Mouse (Mus musculus): Measurements from ENCODE around the gene Ptov1.
A peak's percentile ranks its signal among the peaks of the same experiment; 100 is the strongest.

The Ptov1 gene

DNA sequence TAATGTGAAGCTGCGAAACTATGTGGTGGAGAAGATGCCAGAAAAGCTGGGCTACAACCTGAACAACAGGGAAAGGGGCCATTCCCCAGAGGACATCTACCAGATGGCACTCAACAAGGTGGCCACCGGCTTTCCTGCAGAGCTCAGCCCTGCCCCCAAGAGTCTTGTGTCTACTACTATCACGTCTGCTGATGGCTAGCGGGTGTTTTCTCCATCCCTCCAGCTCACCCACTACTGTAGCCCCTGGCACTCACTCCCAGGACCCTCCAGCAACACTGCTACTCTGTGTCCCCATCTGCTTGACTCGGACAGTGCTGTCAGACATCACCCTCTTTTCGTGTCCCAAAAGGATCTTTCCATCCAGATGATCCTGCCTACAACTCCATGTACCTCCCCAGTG, 31.5 kb downstream of the Ptov1 start:
- DNase-seq = no peak

DNA sequence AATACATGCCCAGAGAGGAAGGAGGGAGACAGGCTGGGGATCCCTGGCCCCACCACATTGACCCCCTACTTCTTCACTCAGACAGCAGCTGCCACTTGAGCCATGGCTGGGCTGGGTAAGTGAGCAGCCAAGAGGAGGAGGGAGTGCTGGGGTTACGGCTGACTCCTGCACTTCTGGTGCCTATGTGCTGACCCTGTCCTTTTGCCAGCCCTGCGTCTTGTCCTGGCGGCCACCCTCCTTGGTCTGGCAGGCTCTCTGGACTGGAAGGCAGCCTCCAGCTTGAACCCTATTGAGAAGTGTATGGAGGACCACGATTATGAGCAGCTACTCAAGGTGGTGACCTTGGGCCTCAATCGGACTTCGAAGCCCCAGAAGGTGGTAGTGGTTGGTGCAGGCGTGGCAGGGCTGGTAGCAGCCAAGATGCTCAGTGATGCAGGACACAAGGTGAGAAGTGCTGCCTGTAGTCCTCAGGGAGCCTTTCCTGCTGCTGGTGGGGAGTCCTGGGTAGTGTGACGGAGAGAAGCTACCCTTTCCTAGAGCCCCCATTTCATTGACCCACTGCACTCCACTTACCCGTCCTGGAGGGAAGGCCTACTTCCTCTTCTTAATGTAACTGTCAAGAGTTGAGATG, 33.0 kb downstream of the Ptov1 start:
- DNase-seq = no peak

DNA sequence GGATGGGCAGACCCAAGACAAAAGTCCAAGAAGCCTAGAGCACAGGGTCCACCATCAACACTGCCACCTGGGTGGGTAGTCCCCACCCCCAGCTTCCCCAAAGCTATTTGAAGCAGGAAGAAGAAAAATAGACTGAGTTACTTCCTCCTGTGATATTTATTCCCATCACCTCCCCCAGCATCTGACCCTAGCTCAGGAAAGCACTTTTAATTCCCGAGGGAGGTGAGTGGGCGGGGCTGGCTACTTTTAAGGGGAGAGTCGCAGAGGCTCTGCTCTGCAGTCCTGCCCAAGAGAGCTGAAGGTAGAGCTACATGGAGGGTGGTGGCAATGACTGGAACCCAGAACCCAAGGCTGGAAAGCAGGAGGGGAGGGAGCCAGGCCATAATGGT, 33.6 kb downstream of the Ptov1 start:
- DNase-seq = no peak

DNA sequence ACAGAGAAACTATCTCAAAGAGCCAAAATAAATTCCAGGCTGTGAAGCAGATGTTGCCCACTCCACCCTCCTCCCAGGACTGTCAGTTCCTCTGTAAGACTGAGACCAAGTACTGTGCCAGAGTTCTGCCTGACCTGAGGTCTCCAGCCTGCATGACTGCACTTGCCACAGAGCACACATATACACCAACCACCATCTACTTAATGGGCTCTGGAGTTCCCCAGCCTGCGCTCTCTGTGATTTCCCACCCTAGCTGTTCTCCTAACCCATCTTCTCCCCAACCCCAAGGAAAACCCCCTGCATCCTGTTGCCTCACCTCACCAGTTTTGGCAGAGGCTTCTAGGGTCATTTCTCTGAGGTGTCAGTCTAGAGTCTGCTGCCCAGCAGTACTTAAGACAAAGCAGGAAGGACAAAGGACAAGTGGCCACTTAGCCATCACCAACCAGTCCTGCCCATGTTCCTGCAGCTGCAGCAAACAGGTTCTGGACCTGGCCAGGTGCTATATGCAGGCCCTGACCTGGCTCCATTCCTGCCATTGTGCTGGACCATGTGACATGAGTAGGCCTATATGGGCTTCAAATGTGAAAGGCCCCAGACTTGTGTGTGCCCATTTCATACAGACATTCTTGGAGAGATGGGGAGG, 34.1 kb downstream of the Ptov1 start:
- no peak for DNase-seq

DNA sequence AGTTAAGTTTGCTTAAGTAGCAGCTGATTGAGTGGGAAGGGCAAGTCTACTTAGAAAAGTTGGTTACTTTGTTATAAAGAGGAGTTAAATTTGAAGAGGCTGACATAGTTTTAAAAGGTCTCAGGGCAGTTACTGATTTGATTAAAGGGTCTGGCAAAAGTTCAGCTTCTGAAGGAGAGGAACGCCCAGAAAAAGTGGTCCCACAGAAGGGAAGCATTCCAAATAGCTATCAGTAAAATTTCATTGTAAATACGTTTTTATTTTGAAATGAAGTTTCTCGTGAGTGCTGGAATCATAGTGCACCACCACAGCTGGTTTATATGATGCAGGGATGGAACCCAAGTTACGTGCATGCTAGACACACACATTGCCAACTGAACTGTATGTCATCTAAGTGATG, 36.8 kb downstream of the Ptov1 start:
- no peak for DNase-seq

DNA sequence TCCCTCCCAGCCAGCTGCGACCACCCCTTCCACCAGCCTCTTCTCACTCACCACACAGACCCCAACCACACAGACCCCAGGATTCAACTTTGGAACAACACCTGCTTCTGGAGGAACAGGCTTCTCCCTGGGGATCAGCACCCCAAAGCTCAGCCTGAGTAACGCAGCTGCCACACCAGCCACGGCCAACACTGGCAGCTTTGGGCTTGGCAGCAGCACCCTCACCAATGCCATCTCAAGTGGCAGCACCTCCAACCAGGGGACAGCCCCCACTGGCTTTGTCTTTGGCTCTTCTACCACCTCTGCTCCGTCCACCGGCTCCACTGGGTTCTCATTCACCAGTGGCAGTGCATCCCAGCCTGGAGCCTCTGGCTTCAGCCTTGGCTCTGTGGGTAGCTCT, 40.9 kb downstream of the Ptov1 start:
- no peak for DNase-seq

DNA sequence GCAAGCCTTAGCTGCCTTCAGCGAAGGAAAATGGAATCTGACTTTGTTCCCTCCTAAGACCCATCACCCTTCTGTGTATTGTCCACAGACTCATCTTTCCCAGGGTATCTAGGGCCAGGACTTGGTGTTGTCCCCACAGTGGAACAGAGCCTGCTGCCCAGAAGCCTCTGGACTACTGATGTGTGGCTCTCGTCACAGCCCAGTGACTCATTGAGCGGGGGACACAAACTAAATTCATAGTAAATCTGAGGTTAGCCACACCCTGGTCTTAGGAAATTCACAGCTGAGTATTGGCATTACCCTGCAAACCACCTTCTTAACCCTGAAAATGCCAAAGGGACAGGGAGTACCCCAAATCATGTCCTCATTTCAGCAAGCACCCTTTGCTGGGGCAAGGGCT, 42.8 kb downstream of the Ptov1 start:
- DNase-seq = no peak

DNA sequence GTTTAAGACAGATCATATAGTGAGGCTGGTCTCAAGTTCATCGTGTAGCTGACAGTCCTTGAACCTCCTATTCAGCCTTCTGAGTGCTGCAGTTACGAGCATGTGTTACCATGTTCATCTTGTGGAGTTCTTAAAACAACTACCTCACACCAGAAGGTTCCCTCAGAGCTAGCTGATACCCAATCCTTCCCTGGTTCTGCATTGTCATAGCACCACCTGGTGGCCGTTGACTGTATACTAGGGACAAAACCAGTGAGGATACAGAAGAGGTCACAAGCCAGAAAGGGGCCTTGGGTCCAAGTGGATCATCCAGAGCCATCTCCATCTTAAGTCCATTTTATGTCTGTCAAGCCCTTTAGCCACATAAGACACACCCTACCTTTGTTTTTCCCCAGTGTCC, 44.7 kb downstream of the Ptov1 start:
- peak; percentile 79 for DNase-seq

DNA sequence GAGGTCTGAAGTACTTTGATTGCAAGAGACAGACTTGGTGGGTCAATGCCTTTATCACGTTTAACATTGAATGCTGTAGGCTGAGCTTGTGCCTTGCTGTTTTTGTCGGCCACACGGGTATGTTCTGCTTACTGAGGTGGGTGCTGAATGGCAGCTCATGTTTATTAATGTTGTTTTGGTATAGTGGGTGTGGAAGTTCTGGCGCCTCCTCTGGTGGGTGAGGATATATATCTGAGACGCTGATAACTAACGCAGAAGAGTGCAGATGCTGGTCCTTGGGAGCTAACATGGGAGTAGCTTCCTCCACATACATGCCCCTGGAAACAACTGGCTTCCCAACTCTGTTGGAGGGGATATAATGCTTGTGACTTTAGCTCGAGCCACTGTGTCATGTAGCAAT, 46.2 kb downstream of the Ptov1 start:
- no peak for DNase-seq

DNA sequence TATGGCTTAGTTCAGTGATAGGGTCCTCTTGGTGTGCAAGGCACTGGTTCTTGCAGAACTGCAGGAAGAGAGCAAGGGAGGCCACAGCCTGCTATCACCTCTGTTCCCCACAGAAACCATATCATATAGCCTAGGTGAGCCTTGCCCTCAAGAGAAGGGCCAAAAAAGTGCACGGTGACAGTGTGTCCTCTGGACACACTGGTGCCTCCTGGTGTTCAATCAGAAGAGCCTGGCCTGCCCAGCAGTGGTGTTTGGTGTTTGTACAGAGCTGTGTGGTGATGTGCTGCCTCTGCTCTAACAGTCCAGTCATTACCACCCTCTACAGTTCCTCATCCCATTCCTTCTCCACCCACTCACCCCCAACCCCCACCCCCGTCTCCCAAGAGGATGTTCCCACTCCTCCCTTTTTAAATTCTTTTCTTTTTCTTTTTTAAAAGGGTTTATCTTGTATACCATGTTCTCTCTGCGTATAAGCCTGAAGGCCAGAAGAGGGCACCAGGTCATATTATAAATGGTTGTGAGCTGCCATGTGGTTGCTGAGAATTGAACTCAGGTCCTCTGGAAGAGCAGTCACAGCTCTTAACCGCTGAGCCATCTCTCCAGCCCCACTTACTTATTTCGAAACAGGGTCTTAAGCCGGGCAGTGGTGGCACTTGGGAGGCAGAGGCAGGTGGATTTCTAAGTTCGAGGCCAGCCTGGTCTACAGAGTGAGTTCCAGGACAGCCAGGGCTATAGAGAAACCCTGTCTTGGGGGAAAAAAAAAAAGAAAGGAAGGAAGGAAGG, 47.7 kb downstream of the Ptov1 start:
- no peak for DNase-seq

DNA sequence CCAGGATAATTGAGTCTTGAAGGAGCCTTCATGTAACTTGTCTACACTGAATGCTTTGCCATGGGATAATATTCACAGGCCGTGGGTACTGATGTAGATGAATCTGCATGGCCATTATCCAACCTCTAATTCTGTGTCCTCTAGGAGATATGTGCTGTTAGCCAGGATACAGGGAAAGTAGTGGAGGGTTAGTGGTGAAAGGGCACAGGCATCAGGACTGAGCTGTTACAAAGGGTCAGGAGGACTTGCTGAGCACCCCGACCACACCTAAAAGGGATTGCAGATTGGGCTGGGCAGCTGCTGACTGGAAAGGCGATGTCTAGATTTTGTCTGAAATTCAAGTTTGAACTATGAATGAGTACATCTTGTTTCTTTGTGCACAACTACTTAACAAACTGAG, 49.1 kb downstream of the Ptov1 start:
- DNase-seq = no peak

DNA sequence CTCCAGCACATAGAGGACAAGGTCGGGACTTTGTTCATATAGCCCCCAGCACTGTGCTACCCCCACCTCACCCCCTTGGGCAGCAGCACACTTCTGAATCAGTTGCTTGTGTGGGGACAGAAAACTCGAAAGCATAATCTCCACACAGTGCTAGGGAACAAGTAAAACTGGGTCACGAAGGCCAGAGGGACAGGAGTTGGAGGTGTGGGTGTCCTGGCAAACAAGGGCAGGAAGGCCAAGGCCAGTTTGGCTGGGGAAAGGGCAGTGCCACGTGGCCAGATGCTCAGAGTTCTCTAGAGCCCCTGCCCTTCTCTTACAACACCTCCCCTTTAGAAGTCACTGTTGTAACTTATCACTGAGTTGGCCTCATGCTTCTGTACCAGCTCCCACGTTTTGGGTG, 49.7 kb downstream of the Ptov1 start:
- no peak for DNase-seq

DNA sequence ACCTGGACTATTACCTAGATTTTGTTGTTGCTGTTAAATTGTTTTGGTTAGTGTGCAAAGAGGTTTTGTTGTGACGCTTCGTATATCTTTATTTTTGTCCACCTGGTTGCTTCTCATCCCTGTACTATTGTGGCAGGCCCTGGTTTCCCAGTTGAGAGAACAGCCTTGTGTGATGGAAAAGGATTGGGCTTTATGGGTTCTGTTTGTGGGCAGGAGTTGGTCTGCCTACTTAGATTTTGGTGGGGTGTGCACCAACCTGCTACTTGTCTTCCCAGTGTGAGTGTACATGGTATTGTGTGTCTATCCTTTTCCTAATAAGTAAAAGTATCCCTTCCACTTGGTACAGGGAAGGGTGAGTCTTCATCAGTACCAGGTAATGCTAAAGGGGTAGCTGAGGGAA, 50.2 kb downstream of the Ptov1 start:
- DNase-seq = no peak

DNA sequence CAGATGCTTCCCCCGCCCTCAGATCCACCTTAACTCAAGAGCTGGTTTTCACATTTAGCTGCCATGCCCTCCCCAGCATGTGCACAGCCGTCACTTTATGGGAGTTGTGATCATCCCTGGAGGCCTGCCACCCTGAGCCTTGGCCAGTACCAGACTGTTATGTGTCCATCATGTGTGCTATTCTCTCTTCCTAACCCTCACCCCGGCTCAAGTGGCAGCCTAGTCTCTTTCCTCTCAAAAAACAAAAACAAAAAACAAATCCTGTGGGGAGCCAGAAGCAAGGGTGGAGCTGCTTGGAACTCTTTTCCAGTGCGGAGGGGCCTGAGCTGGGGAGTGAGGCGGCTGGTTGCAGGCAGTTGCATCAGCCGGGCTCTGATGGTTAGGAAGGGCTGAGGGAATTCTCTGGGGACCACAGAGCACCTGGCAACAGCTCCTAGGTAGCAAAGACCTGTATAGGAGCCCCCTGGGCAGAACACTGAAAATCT, 50.8 kb downstream of the Ptov1 start:
- no peak for DNase-seq

DNA sequence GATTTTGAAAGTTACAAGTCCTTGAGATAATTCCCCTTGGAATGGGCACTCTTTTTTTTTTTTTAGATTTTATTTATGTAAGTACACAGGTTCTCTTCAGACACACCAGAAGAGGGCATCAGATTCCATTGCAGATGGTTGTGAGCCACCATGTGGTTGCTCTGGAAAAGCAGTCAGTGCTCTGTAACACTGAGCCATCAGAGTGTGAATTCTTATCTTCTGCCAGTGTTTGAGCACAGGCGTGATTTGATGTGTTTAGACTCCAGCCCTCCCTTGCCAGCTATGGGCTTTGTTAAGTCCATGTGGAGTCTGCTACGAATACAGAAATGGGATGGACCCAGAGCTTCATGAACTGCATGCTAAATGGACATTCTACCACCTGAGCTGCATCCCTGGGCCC, 51.4 kb downstream of the Ptov1 start:
- DNase-seq = no peak

DNA sequence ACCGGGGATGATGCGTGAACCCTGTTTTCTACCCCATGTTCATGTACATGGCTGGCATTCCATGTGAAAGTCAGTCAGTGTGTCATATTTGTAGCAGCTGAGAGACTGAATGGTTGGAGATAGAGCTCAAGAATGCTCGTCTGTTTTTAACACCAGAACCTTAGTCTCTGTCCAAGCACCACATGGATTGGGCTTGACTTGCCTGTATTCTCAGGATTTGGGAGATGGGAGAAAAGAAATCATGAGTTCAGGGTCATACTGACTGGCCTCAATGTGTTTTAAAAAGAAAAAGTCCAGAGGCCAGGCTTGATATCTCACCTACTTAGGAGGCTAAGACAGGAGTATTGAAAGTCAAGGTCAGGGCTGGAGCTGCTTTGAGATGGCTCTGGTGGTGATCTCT, 52.1 kb downstream of the Ptov1 start:
- no peak for DNase-seq

DNA sequence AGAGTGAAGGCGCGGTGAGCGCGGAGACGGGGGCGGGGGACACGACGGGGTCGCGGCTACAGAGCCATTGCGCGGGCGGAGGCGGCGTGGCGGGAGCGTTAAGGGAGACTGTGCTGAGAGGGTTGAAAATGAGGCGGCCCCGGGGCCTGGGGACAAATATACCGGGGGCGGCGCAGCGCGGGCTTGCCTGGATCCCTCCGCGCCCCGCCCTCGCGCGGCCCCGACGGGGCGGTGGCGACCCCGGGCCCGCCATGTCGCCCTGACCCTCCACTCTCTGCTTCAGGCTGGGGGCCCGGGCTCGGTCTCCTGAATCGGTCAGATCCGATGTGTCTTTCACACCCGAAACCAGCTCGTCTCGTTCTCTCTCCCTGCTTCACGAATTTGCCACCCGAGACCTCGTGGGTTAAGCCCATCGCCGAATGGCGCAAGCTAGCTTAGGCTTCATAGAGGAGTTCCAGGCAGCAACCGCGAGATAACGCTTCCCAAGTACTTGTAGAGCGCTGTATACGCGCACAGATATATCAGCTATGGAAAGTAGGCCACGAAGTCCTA, 53.0 kb downstream of the Ptov1 start, which contains the start of gene Atf5:
Atf5 (minus strand) TSS at position 189 of the 552 bp plus-strand sequence.
- DNase-seq = no peak

DNA sequence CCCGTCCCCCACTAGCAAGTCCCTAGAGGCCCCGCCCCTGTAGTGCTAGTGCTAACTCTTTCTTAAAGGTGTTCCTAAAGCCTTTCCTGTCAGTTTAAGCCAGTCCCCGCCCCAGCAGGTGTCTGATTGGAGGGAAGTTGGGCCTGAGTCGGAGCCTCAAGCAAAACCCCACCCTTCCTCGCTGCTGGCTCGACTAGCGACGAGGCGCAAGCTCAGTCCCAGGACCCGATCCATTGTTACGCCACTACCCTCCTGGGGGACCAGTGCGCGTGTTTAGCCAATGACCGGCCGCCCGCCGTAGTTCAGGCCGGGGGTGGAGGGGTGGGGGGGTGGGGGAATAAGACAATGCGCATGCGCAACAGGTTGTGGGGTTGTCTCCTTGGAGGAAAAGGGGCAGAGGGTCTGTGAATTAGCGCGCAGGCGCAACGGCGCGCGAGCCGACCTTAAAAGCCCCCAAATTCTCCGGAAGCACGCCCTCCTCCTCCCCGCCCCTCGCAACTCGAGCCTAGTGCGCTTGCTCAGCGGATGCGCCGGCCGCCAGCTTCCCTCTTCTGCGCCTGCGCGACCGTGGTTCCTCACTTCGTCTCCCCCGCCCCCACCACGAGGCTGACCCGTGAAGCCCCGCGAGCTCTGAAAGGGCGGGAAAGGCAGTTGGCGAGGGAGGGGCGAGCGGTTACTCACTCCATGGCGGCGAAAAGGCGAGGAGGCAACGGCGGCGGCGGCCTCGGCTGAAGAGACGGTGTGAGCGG, 53.7 kb downstream of the Ptov1 start, which contains the start of the genes Nup62 and Il4i1:
Nup62 (plus strand) TSS at position 368 of the 749 bp plus-strand sequence.
Il4i1 (plus strand) TSS at position 667 of the 749 bp plus-strand sequence.
- peak; percentile 99 for DNase-seq

DNA sequence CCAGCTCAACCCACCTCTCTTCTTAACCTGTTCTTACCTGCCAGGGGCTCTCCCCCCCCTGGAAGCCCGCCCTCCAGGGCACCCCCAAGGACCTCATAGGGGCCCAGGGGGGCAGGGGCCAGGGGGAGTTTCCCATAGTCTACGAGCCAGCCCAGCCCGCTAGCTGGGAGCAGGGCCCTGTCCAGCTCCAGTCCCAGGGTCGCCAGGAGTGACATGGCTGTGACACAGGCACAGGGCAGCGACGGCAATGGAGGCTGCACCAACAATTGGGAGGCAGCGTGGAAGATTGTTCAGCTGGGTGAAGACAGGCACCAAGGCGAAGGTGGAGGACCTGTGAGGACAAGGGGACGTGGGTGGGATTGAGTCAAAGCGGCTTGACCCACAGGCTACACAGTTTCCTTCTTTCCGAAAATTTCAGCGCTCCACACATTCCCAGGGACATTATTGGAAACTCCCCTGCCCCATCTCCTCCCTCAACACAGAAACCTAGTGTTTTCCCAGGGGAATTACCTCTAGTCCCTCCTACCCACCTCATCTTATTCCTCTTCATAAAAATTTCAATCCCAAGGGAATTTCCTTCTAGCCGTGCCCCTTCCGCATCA, 54.5 kb downstream of the Ptov1 start:
- no peak for DNase-seq

DNA sequence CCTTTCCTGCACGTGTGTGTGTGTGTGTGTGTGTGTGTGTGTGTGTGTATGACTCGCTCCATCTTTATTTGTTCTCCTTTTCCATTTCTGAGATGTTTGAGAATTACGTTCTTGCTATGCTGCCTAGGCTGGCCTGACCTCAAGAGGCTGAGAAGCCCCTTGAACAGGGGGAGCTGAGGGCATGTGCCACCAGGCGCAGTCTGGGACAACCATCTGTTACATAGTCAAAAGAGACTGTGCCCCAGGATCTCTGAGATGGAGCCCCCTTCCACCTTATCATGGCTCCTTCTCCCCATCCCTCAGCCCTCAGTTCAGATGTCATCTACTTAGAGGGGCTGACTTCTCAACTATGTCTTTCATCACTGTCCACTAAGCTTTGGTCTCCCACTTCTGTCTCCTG, 55.2 kb downstream of the Ptov1 start:
- no peak for DNase-seq

DNA sequence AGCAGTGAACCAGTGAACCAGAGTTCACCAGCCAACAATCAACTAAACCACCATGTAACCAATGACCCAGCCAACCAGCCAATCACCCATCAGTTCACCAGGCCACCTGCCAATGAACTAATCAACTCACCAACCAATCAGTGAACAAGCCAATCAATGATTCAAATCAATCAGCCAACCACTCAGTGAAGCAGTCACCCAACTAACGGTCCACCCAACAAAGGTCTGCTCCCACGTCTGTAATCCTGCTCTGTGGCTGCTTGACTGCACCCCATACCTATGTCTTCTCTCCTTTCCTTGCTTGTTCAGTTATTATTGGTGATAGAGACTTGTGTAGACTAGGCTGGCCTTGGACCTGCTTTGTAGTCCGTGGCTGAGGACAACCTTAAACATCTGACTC, 55.6 kb downstream of the Ptov1 start:
- no peak for DNase-seq
